Mouse (Mus musculus): ENCODE data around the gene Mrpl55.

The Mrpl55 gene

DNA sequence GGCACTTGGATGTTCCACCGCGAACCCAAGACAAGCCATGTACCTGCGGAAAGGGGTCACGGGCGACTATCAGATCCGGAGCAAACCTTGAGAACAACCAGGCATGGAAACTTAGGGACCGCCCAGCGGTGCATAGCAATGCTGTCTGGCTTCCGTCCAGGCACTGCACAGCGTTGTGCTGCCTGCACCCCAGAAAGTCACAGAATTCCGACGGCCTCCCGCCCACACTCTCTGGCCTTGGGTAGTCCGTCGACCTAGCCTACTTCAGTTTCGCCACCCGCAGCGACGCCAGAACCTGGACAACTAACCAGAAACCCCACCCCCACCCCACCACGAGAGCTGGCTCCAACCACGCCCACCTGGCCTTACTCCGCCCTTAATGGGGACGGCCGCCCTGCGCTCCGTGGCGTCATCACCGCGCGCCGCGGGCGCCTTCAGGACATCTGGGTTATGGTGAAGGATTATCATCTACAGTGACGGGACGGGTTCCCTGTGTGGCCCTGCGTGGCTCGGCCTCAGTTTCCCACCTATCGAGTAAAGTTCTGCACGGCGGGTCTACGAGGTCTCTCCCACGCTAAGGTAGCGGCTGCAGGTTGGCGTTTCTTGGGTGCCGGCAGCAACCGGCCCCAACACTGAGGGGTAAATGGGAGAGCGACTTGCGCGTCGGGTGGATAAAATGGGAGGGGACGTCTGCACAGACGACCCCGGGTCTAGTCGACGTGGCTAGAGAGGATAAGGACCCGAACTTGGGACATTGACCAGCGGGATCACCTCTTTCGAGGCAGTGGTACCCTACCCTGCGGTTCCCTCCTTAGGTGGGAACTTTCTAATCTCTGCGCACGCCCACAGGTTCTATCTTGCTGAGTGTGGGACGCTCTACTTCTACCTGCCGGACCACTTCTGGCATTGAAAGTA lies at the start of gene Mrpl55:
Gene Mrpl55 (plus strand): TSS at position 406 of the 915 bp plus-strand sequence.
- in situ Hi-C loops (cut with MboI, MseI): loop anchor here (10.0 to 25.0 kb wide), 2 partner anchors 278 to 1540 kb away; no protein-coding TSS in a partner anchor

DNA sequence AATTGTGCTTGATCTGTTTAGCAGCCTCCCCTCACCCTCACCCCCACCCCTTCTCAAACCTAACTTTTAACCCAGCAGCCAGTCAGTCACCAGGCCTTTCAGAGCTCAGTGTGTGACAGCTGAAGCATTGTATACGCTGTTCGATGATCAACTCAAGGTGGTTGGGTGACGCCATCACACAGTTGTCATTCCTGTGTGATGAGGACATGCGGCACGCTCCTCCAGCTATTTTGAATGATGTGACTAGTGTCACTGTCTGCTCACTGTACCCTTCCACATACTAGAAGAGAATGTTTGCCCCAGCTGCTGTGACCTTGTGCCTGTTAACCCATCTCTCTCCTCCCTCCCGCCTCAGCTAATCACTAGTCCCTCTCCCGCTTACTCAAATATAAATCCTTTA lies 48.1 kb upstream of the Mrpl55 start:
- in situ Hi-C loops (cut with MboI, MseI): no loop called here

DNA sequence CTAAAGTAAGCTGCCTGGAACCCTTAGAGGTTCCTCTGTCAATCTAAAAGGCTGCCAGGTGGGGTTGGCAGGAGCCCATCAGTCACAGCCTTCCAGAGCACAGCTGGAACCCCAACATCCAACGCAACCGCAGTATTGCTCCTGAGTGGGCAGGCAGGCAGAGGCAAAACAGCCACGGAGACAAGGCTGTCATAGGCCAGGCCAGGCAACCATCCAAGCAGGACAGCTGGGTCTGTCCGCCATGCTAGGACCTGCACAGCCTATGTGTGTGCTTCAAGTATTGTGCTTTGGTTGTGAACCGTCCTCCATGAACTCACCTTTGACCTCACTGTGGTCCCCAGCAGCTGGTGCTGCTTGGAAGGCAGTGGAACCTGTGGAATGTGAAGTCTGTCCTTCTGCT lies 46.4 kb upstream of the Mrpl55 start:
- in situ Hi-C loops (cut with MboI, MseI): no loop called here

DNA sequence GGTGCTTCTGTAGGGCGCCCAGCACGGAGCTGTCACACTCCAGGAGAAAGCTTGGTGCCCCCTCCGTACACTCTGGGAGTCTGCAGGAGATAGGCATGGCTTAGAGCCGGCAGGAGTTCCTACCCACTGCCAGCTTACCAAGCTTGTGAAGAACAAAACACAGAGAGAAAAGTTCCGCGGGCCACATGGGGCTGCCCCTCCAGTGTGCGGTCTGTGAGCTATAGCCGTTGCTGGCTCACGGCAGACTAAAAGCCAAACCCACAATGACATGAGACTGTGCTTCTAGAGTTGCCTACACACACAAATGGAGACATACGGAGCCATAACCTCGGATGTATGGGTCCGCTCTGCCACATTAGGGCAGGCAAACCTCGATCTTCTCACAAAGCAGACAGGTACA lies 43.2 kb upstream of the Mrpl55 start:
- in situ Hi-C loops (cut with MboI, MseI): no loop called here

DNA sequence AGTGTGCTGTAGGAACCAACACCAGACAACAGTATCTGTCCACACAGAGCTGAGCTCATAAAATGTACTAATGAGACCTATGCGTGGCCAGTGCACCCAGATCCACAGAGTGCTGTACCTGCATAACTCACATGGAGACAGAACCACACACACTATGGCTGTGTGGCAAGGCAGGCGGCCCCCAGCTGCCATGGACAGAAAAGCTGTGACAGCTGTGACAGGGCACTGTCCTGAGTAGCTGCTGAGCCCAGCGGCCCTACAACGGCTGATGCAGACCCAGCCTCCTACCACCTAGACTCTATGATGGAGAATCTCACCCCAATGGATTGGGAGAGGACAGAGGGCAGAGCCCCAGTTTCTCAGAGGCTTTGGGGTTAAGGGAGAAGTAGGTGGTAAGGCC lies 42.7 kb upstream of the Mrpl55 start:
- in situ Hi-C loops (cut with MboI, MseI): no loop called here

DNA sequence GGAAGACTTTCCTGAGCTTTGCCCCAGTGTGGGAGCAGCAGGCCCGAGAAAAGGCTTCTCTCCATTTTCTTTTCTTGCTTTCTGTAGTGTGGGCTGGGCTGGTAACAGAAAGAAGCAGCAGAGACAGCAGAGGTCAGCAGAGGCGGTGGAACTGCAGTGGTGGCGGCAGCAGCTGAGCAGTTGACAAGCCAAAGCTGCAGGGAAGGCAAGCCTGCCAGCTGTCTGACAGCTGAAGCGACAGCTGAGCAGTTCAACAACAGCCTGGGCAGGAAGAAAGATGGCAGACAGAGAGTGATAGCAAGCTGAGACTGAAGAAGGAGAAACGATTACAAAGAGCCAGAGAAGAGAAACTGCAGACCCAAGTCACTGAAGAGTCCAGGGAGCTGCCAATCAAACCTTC lies 40.9 kb upstream of the Mrpl55 start:
- in situ Hi-C loops (cut with MboI, MseI): no loop called here

DNA sequence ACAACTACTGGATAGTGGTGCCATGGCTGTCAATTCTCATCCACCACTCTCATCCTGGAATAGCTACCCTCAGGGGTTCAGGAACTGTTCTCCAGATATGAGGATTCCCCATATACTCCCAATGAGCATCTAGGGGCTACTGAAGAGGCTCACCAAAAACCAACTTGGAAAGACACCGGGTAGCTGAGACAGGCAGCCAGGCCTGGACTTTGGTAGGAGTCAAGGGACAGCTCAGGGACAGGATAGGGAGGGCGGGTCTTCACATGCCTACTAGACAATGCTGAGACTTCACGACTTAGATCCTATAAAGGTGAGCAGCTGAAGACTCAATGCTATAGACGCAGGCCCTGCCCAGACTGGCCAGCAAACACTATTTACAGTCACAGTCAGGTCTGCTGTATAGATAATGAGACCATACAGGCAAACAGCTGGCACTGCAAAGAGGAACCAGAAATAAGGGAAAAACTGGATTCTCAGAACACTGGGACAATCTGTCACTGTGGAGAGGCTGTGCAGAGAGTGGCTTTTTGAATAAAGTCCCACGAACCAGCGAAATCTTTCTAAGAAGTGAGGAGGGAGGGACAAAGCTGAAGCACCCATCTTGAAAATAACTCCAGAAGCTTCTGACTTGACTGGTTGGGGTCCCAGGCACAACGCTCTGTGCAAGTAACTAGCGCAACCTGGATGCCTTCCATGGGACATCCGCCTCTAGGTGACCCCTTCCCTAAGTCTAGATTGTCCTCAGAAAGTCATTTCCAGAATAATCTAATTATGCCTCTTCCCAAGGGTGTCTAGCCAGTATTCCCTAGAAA lies 39.6 kb upstream of the Mrpl55 start:
- in situ Hi-C loops (cut with MboI, MseI): no loop called here

DNA sequence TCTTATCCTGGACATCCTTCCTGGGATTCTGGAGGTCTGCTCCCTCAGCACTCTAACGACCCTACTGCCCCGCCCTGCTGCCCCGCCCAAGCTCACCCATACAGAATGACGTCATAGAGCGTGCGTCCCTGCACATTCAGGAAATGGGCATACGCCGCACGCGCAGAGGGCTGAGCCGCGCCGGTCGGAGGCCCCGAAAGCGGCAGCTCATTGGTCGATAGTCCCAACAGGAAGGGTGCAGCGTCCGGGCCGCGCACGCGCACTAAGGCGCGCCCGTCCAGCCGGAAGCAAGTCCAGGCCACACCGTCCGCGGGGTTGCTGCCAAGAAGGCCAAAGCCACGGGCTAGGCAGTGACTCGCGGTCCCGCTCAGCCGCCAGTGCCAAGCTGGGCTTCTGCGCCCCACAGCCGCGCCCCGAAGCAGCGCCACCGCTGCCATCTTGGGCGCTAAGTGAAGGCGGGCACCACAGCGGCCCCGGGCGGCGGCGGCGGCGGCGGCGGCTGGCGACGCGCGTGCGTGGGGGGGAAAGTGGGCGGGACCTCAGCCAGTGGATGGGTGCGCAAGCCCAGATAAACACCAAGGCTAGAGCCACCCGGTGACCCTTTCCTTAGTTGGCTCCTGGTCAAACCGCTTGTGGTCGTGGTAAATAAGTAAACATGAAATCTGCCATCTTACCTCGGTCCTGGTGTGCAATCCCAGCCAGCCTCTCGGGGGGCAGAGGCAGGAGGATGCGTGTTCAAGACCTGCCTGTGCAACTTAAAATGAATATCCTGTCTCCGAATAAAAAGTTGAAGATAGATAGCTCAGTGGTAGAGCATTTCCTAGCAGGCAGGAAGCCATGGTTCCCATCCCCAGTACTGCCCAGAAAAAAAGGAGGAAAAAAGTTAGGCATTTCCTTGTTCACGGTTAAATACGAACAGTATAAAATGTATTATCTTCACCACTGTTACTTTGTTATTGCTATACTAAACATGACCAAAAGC lies 38.7 kb upstream of the Mrpl55 start, which contains the start of gene Iba57:
Gene Iba57 (minus strand): TSS at position 485 of the 982 bp plus-strand sequence.
- in situ Hi-C loops (cut with MboI, MseI): no loop called here

DNA sequence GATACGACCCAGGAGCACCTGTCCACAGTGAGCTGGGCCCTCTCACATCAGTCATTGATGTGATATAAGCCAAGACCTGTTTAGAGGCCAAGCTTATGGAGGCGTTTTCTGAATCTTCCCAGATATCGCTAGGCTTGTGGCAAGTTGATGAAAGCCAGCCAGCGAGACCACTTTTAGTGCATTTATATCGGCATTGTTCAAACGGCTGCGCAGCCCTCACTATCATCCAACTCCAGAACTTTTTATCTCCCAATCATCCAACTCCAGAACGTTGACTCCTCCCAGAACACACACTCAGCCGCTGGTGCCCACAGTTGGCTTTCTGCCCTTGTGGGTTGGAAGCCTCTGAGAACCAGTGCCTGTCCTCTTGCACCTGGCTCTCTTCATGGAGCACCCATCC lies 37.9 kb upstream of the Mrpl55 start:
- in situ Hi-C loops (cut with MboI, MseI): no loop called here

DNA sequence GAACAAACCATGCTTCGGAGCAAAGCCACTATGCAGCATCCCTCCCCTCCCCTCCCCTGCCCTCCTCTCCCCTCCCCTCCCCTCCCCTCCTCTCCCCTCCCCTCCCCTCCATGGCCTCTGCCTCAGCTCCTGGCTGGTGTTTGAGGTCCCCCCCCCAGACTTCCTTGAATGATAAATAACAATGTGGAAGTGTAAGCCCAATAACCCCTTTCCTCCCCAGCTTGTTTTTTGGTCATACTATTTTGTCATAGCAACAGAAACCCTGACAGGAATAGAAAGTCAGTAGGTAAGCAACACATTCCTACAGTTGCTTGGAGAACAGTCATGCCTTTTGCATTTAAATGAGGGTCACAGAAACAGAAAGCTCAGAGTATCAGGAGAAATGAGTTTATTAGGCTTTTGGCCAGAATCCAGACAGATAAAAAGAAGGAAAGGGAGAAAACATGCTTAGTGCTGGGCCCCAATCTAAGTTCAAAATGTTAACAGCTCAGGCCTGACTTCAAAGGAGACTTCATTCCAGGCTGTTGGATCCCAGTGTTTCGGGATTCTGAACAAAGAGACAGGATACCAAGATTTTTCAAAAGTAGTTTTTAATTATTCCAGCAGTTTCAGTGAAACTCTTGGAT lies 36.6 kb upstream of the Mrpl55 start:
- in situ Hi-C loops (cut with MboI, MseI): no loop called here

DNA sequence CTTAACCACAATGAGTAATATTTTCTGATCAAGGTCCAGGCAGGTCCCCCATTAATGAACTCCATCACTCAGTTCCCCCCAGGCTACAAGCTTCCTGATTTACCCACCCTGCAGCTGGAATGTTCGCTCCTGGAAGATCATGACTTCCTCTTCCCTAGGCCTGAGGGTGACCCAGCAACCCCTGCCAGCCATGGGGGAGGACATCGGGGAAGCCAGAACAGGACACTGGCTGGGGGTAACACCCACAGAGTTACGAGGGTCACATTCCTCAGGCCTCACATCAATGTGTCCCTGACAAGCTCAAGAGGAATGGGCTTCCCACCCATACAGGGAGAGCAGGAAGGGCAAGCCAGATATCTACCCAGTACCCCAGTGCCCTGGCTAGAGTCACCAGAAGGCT lies 32.5 kb upstream of the Mrpl55 start:
- in situ Hi-C loops (cut with MboI, MseI): no loop called here

DNA sequence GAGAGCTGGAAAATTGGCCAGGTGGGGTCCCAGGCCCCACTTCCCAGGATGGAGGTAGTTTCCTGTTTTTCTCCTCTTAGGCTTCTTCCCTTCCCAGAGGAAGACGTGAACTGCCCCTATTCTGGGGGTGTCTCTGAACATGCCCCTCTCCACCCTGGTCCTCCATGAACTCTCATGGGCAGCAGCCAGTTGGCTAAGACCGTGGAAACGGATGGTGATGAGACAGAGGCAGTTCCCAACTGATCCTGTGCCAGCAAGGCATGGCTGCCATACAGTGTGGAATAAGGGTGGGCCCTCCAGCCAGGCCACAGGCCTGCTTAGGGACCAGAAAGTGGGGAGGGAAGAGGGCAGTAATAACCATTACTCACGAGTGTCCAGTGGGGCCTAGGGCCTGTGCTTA lies 31.7 kb upstream of the Mrpl55 start:
- in situ Hi-C loops (cut with MboI, MseI): no loop called here

DNA sequence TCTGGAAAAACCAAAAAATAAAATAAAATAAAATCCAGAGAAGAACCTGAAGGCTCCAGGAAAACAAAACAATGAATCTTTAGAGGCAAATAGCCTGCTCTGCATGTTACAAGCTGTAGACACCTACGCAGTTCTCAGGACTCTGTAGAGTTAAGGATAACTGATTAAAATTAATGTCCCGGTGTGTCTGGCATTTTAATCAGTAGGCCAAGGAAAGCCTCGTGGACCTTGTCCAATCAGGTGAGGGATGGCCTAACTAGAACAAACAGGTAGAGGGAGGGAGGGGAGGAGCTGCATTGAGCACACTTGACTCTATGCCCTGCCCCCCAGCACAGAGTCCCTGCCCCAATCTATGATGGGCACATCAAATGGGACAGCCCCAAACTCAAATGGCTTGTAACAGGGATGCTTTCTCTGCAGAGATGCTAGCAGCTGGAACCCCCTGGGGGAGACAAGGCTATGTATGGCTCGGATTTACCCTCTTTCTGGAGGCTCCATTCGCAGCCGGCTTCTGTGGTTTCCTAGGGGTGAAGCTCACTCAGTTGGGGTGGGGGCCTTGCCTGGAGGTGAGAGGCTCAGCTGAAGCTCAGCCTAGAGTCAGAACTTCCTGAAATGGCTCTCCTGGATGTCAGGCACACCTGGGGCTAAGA lies 28.0 kb upstream of the Mrpl55 start:
- in situ Hi-C loops (cut with MboI, MseI): no loop called here

DNA sequence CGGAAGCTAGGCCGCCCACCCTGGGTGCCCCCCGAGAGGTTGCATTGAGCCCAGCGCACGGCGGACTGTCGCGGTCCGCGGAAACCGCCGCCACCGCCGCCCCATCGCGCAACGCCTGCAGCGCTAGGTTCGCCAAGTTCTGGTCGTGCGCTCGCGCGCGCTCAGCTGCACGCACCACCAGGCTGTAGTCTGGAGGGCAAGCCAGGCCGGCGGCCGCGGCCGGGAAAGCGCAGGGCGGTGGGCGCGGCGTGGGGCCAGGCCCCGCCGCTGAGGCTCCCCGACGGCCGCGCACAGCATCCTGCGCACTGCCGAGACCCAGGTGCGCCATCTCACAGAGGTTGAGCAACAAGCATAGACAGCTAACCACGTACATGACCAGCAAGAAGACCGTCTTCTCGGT lies 25.8 kb upstream of the Mrpl55 start:
- in situ Hi-C loops (cut with MboI, MseI): no loop called here

DNA sequence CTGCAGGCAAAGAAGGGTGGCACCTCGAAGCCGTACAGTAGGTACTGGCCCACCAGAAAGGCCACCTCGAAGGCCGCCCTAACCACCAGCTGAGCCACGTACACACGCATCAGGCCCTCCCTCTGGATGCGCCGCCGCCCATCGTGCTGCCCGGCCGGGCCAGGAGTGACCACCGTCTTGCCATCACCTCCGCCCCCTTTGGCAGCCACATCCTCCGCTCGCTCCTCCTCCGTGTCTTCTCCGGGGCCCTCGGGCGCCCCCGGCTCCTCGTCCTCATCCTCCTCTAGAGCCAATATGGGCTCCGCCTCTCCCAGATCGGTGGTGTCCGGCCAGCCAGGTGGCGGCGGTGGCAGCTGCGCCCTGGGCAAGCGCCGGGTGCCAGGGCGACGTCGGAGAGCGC lies 25.4 kb upstream of the Mrpl55 start:
- in situ Hi-C loops (cut with MboI, MseI): no loop called here

DNA sequence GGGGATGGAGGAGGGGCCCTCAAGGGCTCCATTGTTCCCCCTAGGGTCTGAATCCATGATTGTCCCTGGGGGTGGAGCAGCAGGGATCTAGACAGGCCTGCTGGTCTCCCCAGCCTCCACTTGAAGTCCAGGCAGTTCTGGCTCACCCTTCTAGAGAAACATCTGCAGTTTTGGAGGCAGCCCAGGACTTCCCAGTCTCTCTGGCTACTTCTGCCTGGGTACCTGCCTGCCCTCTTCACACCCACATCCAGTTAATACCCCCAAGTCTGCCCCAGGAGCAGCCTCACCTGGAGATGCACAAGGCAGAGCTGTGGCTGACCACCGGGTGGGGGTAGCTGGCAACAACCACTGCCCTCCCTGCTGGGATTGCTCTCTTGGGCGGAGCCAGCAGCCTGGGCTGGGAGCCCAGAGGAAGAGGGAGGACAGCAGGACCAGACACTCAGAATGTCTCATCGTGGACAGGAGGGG lies 19.4 kb upstream of the Mrpl55 start, which contains the start of gene Gjc2:
Gene Gjc2 (minus strand): TSS at position 350 of the 468 bp plus-strand sequence.
- in situ Hi-C loops (cut with MboI, MseI): loop anchor here (5.0 kb wide), 1 partner anchor 76 kb away; no protein-coding TSS in a partner anchor

DNA sequence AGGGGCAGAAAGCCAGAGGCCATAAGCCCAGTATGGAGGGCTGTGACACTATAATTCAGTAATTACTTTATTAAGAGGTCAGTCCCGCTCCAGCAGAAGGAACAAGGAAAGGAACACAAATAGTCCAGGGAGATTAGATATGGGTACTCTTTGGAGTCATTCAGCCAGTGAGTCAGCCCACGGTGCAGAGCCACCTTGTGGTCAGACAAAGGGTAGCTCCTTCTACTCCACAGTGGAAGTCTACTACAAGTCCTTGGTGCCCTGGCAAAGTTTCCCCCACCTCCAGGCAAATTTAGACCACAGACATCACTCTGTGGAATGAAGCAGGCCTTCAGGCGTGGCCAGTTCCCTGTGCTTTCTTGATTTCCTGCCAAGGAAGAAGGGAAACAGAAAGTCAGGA lies 18.5 kb upstream of the Mrpl55 start:
- in situ Hi-C loops (cut with MboI, MseI): loop anchor here (5.0 kb wide), 1 partner anchor 77 kb away; no protein-coding TSS in a partner anchor

DNA sequence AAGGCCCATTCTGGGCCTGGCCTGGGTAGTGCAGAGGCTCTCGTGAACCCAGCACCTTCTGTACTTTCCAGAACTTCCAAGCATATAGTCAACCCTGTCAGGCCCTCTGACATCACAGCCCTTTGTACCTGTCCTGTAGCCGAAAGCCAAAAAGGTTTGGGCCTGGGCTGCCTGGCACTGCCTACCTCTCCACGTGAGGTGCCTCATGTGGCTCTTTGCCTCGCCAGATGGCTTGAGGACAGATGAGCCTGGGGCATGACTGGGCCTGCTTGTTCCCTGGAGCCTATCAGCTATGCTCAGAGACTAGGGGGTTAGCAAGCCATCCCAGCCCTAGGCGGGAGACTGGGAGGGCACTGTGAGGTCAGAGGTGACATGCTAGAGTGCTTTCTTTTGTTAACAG lies 16.8 kb upstream of the Mrpl55 start:
- in situ Hi-C loops (cut with MboI, MseI): no loop called here

DNA sequence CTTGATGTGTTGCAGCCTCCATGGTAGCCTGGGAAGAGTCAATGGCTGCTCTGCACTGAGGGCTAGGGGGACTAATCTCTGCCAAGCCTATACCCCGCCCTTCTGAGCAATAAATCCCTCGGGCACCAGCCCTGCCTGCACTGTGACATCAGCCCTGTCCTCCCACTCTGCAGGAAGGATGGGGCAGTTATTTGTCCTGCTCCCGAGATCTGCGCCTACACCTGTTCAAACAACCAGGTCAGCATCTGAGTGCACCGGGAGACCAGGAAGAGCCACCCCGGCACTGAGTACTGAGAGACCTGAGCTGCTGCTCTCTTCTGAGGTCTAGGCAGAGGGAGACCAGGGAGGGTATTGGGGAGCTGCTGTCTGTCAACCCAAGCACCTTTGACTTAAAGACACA lies 14.6 kb upstream of the Mrpl55 start:
- in situ Hi-C loops (cut with MboI, MseI): no loop called here

All from regulatory T cell (primary cell).